Mouse (Mus musculus) urinary bladder, postnatal 36 days (tissue): ENCODE data around the gene Scrt2.

Experiments used
- DNase-seq, 2 experiments: peaks; one replicate each; pipeline ENCODE4 v3.0.0; 2022; ENCODE audit warnings: low spot score in 2 of 2, mixed read lengths in 1 of 2

Gene Scrt2

DNA sequence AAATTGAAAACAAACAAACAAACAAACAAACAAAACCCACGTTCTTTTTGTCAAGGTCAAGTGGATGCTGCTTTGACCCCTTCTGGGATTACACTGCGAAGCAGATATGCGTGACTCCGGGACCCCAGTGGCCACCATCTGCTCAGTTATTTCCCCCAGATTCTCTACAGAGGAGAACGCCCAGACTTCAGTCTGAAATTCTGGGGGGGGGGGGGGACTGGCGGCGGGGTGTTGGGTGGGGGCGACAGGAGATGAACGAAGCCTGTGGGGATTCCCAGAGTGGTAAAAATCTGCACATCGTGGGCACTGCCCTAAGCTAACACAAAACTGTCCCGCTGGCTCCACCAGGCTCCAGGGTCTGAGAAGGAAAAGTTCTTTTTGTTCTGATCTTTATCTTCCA is 61.2 kb downstream of the Scrt2 start:
- no peak for DNase-seq

DNA sequence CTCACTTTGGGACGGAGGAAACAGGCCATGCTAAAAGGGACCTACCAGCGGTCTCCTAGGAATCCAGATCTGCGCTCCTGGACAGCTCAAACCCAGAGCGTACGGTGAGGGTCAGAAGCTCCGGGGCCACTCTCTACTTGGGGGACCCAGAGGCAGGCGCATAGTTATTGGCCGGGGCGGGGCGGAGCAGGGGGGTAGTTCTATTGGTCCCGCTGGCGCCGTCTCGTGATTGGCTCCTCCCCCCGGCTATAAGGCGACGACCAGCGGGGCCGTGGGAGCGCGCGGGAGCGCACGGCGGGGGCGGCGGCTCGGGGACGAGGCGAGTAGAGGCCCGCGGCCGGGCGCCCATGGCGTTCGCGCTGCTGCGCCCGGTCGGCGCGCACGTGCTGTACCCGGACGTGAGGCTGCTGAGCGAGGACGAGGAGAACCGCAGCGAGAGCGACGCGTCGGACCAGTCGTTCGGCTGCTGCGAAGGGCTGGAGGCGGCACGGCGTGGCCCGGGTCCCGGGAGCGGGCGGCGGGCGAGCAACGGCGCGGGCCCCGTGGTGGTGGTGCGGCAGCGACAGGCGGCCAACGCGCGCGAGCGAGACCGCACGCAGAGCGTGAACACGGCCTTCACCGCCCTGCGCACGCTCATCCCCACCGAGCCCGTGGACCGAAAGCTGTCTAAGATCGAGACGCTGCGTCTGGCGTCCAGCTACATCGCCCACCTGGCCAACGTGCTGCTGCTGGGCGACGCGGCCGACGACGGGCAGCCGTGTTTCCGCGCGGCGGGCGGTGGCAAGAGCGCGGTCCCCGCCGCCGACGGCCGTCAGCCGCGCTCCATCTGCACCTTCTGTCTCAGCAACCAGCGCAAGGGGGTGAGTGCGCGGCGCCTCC is 62.2 kb downstream of the Scrt2 start, which contains the start of gene Tcf15:
TSS of gene Tcf15 (plus strand) at position 283 of the 879 bp plus-strand sequence.
- DNase-seq = peak in 1 of 2 experiments; percentile 52

DNA sequence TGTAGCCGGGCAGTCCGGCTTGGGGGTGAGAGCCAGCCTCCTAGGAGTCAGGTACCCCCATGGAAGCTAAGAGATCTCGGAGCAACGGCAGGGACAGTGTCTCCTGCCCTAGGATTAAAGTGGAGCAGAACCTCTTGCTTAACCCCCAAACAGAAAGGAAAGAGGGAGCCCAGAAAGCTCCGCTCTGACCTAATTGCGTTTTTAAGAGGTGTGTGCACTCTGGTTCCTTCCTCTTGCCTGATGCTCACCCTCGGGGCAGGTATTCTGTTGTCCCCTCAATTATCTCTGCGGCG is 62.8 kb downstream of the Scrt2 start:
- no peak for DNase-seq

DNA sequence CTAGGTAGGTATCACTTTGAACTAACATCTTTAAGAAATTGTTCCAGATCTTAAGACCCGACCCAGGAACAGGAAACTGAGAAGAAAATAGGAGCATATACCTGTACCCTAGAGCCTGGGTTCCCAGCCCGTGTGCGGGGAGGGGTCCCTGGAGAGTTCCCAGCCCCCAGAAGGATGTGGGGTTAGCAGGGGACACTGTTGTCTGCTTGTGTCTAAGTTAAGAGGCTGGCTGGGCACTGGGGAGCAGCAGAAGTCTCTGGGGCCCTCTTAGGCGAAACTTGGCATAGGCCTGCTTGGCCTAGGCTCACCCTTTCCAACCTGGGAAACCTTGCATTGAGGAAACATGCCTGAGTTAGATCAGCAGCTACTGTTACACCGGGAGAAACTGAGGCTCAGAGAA is 63.2 kb downstream of the Scrt2 start:
- DNase-seq = no peak
